Mouse (Mus musculus) frontal cortex, postnatal 10 days (tissue): ENCODE measurements around the gene Arl8b.
A peak's percentile ranks its signal among the peaks of the same experiment; 100 is the strongest.

Experiments
- DNase-seq, 2 experiments: peaks; one replicate each; pipeline ENCODE4 v3.0.0; 2022; ENCODE audit warnings: low spot score in 2 of 2, mixed read lengths in 1 of 2

The Arl8b gene

DNA sequence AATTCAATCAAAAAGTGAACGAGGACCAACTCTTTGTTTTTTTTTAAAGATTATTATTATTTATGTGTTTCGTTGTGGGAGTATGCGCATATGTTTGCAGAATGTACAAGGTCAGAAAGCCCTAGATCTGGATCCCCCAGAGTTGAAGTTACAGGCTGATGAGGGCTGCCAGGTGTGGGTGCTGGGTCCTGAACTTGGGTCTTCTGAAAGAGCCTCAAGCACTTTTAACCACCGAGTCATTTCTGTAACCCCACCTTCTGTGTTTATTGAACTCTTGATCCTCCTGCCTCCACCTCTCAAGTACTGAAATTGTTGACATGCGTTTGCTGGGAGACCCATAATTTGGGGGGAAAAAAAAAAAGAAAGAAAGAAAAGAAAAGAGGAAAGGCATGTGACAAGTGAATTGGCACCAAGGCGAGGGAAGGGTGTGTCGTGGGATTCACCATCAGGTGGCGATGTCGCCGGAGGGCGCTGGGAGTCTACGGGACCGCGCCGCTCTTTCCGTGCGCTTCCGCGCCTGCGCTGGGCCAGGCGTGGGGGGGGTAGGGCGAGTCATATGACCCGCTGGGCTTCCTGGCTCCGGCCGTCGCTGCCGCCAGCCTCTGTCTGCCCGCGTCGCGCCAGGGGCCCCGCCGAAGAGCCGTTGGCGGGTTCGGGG lies at the start of gene Arl8b:
Gene Arl8b, plus strand, starts transcription at position 574 of the 658 bp plus-strand sequence.
- DNase-seq = peak; percentile 90 to 93

DNA sequence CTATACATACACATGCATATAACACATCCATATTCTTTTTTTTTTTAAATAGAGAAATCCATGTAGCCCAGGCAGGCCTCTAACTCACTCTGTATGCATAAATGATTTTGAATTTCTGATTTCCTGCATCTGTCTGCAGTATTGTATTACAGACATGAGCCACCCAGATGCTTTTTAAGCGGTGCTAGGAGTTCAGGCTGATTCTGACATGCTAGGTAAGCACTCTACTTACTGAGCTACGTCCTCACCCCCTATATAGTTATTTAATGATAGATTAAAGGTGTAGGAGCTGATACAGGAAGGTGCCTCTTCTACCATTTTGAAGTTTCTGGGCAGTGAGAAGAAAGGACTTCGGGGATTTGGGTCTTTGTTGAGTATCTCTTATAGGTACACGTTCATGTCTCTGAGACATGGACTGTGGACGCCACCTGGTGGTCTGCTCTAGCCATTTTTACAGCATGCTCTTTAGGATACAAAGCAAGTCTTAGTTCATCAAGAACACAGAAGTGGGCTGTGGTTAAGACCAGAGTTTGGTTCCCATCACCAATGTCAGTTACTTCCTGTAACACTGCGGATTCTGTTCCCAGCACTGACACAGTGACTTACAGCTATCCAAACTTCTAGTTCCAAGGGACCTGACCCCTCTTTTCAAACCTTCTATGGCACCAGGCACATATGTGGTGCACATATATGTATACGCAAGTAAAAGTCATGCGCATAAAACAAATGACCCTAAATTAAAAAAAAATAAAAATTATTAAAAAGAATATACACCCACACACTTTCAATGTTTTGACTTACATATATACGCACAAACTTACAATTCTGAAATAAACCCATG lies 46.8 kb upstream of the Arl8b start:
- DNase-seq = peak; percentile 63 to 76

DNA sequence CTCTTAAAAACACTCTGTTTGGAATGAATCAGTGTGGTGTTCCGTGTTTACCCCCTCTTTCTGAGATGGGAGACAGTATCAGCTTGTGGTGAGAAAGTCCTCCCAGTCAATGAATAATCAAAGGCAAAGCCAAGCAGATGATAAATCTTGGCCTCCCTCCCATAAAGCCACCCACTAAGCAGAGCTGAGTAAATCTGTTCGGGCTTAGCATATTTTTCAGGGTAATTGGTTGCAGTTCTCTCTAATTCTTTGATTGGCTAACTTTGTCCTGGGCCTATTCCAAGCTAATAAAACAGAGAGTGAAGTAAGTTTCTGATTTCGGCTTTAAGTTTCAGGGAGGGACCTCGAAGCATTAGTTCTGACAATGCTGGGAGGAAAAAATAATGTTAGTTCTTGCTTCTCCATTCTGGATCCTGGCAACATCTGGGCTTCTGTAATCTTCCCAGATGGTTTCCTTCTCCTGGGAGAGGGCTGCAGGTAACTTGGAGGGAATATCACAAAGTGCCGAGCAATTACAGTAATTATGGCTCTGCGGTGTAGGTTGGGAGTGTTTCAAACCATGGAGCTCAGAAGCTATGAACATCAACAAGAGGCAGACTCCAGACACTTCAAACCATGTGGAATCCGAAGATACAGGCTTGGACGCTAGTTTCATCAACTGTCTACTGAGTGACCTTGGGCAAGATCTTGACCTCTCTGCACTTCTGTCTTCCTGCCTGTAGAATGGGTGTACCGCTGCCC lies 44.3 kb upstream of the Arl8b start:
- DNase-seq = peak; percentile 21 to 42

DNA sequence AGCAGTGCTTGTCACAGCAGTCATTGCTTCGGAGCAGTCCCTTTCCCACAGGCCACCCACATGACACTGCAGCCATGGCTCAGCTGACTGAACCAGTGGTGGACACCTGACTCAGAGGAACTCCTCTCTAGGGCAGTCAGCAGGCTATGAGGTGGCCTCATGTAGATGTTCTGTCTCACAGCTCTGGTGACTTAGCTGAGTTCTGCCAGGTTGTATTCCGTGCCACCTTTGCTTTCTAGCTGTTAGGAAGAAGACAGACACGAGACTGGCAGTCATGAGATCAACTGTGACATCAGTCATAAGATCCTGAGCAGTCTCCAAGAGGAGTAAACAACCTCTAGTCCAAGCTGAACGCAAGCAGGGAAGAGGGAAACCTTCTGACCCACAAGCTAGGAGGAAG lies 42.3 kb upstream of the Arl8b start:
- DNase-seq = no peak

DNA sequence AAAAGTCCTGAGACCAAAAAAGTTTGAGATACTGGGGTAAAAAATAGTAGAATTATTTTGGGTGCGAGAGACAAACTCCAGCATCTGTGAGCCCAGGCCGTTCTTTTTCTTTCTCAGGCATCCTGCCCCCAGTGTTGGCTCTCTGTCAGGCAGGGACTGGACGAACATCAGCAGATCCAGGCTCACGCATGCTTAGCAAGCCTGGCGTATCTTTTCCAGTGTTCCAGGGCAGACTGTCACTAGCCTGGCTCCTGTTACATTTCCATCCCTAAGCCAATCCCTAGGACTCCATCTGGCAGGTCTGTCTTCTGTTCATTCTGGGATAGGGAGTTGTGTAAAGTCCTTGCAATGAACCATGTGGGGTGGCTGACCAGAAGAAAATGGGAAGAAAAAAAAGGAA lies 39.2 kb upstream of the Arl8b start:
- no peak for DNase-seq

DNA sequence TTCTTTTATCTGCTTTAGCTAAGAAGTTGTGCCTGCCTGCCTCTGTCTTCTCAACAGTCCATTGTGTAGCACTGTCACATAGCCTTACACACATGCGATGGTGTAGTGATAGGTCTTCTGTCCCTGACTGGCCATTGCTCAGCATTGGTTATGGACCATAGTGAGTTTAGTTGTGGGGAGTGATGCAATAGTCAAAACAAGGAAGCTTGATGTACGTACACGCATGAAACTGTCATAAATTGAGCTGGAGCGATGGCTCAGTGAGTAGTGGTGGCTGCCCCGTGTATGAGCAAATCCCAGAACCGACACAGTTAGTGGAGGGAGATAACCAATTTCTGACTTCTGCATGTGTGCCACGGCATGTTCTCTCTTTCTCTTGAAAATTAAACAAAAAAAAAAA lies 31.6 kb upstream of the Arl8b start:
- DNase-seq = no peak

DNA sequence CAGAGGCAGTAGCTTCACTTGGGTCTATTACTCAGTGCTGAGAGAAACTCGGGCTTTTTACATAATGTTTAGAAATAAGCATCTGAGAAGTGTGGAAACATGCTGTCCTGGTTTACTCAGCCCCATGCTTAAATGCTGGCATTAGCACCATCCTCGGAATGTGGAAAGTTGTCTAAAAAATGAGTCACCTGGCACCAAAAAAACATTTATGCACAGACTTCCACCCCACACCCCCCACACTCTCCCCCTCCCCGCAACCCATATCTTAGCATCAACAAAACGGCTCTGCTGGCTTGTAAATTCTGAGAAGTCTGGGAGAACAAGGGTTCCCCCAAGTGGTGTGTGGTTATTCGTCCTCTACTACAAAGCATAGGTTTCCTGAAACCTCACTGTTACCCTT lies 30.5 kb upstream of the Arl8b start:
- peak in 1 of 2 experiments; percentile 25 for DNase-seq

DNA sequence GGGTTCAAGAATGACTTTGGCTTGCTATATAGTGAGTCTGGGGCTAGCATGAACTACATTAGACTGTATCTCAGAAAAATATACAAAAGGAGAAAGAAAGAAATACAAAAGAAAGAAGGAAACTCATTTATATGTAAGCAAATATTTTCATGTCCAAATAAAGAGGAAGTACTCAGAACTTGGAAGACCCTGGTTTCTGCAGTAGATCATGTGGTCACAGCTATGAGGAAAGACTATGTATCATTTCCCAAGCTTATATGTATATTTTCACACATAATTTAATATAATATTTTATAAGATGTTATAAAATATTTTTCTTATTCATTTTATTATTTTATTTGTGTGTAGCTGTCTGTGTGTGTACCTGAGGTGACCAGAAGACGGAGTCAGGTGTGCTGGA lies 29.4 kb upstream of the Arl8b start:
- no peak for DNase-seq

DNA sequence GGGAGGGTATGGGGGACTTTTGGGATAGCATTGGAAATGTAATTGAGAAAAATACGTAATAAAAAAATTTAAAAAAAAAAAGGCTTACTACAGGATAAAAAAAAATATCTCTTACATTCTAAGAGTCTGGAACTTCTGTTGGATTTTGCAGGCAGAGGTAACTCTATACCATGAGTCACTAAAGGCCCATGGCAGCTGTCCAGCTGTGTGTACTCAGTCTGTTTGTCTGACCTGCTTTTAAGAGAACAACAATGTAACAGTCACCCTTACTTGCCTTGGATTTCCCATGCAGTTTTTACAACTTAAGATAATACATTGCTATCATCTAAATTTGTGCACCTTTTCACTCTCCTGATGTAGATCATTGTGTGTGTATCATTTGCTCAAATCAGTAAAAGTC lies 28.5 kb upstream of the Arl8b start:
- no peak for DNase-seq

DNA sequence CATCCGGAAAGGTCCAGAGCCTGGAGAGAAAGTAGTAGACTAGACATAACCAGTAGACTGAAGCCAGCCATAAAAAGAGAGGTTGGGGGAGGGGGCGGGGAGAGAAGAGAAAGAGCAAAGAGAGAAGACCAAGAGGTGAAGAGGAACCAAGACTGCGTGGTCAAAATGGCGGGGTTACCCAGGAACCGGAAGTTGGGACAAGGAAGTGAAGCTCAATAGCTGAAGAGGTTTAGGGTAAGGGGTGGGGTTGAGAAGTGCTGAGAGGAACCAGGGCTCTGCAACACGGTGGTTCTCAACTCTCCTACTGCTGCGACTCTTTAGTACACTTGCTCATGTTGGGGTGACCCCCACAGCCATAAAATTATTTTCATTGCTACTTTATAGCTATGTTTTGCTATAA lies 27.0 kb upstream of the Arl8b start:
- DNase-seq = no peak

DNA sequence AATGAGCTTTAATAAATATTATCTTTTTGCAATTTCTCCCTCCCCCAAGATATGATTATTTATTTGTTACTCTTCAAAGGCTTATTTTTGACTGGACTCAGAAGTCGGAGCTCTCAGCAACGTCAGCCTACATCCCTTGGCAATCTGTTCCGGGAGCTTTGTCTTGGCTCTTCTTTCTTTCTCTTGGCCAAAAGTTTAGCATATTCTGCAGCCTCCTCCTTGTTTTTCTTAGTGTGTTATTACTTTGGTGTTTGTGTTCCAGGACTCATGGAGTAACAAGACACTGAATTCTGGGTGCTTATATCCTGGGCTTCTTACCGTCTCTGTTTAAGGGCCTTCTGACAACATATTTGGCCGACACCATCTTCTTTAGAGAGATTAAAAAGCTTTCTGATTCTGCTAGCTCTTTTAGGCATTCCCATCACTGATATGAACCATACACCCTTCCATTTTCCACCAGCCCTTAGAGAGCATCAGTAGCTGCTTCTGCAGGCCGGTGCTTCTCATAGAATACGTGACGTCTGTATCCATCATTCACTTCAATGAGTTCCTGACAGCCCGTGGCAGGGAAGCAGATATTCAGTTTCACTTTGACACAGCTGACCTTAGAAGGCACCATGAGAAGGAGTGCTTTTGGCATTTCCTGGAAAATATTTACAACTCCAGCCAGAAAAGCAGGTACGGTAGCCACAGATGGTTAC lies 23.8 kb upstream of the Arl8b start:
- no peak for DNase-seq

DNA sequence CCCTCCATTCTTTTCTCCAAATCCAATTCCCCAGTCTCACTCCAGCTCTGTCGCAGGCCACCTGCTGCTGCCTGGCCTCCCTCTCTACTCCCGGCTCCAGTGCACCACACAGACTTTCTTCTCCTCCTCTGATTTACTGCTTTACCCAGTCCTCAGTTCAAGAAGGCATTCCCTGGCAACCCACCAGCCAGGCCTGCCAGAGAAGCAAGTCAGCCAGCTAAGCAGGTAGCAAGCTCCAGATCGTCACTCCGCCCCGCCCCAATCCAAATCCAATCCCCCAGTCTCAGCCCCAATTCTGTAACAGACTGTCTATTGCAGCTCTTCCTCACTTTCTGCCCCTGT lies 23.2 kb upstream of the Arl8b start:
- DNase-seq = no peak

DNA sequence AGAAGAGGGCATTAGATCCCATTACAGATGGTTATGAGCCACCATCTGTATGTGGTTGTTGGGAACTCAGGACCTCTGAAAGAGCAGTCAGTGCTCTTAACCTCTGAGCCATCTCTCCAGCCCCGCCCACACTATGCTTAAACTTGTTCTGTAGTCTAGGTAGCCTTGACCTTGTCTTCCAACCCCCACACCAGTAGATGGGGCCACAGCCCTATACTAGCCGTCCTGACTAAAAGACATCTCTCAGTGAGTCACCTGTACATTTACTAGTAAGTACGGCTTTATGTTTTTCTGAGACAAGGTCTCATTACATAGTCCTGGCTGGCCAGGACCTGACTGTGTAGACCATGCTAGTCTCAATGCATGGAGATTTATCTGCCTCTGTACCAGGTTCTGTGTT lies 12.0 kb upstream of the Arl8b start:
- no peak for DNase-seq

DNA sequence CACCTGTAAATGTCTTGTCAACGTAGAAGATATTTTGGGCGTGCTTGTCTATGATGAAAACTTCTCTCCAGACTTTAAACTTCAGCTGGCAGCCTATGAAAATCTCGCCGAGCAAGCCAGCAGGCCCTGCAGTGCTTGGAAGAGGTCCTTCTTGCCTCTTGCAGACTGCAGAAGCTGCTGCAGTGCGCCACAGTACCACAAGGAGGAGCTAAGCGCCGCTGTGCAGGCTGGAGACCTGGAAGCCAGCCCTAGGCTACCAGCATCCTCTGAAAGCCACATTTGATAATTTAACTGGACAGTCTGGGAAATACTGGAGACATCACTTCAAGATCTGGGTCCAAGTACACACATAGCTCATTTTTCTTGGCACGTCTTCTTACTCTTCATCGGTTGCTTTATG lies 10.0 kb upstream of the Arl8b start:
- peak; percentile 42 to 79 for DNase-seq

DNA sequence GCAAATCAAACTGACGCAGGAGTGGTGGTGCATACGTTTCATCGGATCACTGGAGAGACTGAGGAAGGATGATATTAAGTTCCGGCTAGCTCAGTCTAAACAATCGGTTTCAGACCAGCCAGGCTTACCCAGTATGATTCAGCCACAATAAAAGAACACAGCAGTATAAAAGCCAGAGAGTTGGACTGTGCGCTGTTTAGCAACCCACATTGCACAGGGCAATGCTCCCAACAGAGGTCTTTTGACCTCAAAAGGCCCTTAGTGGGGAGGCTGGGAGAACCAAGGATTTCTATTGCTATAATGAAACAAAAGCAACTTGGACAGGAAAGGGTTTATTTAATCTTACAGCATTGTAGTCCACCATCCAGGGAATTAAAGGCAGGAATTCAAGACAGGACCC lies 9.4 kb upstream of the Arl8b start:
- DNase-seq = no peak

DNA sequence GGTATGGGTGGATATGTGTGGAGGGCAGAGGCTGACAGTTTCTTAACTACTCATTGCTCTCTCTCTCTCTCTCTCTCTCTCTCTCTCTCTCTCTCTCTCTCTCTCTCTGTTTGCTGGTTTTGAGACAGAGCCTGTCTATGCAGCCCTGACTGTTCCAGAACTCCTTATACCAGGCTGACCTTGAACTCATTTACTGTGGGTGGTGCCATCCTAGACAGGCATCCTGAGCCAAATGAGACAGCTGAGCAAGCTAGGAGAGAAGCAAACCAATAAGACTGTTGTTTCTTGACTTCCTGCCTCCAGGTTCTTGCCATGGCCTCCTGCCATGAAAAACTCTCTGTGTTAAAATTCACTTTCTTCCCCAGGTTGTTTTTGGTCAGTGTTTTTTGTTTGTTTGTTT lies 6.6 kb upstream of the Arl8b start:
- no peak for DNase-seq

DNA sequence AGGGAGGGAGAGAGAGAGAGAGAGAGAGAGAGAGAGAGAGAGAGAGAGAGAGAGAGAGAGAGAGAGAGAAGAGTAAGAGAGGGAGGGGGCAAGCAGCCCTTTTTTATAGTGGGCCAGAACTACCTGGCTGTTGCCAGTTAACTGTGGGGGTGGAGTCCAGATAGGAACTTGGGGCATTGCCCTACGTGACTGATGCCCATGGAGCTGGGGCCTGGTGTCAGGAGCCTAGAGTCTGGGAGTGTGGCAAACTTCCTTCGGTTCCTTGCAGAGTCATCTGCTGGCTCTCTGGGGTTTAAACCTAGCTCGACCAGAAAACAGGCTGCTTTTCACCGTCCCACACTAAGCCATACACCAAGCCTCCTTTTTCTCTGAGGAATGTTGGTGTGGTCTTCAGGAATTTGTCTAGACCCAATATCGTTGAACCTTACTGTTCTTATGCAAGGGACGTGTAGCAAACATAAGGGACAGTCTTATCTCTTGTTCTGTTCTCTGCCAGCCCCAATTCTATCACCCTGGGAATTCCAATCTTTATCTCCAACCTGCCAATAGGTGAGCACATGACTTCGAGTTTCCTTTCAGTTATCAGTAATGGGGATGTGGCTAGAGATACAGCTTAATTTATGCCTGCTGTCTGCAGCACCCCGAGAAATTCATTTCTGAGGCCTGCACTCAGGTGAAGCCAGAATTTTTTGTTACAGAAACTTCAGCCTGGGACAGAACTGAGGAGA lies 5.2 kb upstream of the Arl8b start:
- DNase-seq = no peak

DNA sequence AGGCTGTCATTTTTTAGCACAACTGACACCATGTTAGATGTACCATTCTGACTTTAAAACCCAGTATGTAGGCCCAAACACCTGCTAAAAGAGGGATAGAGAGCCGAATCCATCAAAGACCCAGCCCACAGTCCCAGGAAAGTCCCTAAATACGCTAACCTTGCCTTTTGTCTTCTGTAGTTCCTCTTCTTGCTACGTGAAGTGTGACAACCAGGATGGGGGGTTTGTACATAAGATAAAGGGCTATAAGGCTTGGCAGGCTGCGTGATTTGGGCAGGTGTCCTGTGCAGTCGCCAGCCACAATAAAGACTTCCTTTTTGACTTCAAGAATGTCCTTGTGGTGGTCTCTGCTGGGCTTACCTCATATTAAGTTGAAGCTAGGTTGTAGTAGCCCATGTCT lies 4.5 kb upstream of the Arl8b start:
- DNase-seq = no peak

DNA sequence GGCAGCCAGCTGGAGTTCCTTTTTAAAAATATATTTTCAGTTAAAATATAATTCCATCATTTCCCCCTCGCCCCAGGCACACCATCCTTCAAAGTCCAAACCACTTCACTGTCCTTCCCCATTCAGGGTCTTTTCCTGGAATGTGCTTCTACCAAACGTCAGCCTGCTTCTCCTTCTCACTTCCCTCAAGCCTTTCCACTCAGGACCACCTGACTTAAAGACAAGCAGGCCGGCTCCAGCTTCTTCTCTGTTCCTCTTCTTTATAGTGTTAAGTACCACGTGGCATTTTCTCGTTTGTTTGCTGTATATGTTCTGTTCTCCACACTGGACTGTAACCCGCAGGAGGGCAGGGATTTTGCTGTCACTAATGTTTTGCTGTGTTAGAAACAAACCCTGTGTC lies 1.0 kb upstream of the Arl8b start:
- no peak for DNase-seq

DNA sequence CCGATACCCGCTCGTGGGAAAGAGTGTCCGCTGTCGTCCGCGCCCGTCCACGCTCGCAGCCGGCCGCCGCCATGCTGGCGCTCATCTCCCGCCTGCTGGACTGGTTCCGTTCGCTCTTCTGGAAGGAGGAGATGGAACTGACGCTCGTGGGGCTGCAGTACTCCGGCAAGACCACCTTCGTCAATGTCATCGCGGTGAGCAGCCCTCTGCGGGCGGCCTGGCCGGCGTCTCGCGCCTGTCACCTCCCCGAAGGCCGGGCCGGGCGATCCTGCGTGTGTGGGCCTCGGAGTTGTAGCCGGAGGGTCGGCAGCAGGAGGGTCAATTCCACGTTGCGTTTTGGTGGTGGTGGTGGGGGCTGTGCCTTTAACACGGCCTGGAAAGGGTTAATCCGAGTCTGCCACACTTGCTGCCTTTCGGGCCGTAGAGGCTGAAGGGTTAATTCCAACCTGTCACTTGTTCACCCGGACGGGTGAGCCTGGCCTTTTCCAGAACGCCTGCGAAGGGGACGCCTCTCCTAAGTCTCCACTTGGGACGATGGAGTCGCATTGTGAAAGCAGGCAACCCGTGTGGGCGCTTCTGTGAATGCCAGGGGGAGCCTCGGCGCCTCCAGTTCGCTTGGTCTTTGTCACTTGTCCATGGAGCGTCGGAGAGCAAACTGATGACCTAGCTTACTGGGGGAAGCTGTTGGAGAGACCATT lies 434 bp downstream of the Arl8b start:
- DNase-seq = peak; percentile 41 to 46

DNA sequence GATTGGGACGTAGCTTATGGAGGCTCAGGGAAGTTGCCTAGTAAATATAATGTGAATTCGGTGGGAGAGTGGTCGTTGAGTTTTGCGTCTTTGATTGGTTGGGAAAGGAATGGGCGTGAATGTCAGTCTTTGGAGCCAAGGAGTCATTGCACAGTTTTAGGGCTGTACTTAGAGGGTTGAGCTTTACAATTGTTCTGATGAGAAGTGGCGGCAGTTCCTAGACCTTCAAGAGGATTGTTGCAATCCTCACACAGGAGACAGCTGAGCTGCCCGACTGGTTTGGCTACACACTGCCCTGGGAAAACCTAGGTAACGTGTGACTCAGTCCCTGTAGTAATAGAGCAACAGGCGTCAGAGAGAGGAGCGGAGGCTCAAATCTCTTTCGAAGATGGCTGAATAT lies 1.2 kb downstream of the Arl8b start:
- no peak for DNase-seq
